Mouse (Mus musculus): Measurements from ENCODE around the gene Col6a4.

DNA sequence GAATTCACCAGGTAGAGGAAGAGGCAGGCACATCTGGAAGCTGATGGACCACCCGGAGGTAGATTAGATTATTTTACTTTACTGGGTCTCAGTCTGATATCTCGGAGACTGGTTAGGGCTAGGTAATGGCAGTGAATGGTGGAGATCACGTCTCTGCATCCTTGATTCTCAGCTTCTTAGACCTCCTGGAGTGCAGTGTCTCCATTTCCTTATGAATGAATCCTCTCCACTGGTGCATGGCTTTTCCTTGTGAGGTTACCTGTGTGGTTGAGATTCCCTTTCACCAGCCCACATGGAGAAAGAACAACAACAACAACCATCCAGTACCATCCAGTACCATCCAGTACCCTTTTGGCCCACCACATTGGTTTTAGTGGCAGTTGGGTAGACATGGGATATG is 124.6 kb downstream of the Col6a4 start:
- TF ChIP-seq EP300 (IDR thresholded peaks at IDR 0.05; ENCODE audit: low read depth) (no peak), CTCF (IDR thresholded peaks at IDR 0.05; ENCODE audit: low read depth) (no peak)

Measured in heart, postnatal 0 days (tissue).